Mouse (Mus musculus): ENCODE results near the gene Cd300ld4. TPM values are rescaled to one million over a fixed set of nuclear protein-coding genes. Genes with fewer than 3 reads are reported as not detected.

Gene Cd300ld4
- not detected for total RNA-seq (2023)

DNA sequence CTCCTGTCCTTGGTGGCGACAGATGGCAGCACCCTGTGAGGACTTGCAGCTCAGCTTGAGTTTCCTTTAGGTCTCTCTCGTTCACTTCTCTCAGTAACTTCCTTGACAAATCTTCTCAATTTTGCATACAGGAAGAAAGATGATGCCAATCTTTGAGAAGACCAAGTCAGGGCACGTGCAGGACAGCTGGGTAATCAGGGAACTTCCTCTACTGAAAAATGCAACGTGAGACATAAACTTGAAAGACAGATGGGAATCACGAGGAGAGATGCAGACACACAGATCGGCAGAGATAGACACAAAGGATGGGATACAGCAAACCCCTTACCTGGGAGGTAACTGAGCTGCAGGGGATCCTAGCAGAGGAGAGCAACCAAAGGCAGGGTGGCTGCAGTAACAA, at the start of gene Cd300ld4:
Cd300ld4 (minus strand) TSS at position 101 of the 400 bp plus-strand sequence.

DNA sequence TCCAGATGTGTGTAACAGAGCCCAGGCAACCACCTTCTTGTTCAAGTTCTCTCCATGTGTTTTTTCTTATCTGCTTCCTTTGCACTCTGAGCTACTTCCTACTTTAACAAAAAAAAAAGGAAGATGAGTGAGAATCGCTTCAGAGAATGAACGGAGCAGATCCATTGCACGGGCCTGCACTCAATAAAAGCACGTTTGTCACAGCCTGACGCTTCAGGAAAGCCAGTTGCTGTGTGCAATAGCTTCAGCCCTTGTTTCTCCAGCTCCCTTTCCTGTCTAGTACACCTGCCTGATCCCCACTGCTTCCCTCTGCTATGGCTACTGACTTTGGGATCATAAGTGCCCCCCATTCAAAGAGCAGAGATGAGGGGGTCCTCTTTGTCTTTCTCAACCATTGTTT, 35.3 kb upstream of the Cd300ld4 start, which contains the start of gene Cd300e:
Cd300e (minus strand) TSS at position 101 of the 400 bp plus-strand sequence.

DNA sequence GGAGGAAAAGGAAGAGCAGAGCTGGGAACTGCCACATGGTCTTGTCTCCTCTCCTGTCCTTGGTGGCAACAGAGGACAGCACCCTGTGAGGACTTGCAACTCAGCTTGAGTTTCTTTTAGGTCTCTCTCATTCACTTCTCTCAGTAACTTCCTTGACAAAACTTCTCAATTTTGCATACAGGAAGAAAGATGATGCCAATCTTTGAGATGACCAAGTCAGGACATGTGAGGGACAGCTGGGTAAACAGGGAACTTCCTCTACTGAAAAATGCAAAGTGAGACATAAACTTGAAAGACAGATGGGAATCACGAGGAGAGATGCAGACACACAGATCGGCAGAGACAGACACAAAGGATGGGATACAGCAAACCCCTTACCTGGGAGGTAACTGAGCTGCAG, 21.4 kb upstream of the Cd300ld4 start, which contains the start of gene Cd300ld3:
Cd300ld3 (minus strand) TSS at position 151 of the 400 bp plus-strand sequence.

DNA sequence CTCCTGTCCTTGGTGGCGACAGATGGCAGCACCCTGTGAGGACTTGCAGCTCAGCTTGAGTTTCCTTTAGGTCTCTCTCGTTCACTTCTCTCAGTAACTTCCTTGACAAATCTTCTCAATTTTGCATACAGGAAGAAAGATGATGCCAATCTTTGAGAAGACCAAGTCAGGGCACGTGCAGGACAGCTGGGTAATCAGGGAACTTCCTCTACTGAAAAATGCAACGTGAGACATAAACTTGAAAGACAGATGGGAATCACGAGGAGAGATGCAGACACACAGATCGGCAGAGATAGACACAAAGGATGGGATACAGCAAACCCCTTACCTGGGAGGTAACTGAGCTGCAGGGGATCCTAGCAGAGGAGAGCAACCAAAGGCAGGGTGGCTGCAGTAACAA, 10.9 kb upstream of the Cd300ld4 start, which contains the start of gene Cd300ld5:
Cd300ld5 (minus strand) TSS at position 101 of the 400 bp plus-strand sequence.

DNA sequence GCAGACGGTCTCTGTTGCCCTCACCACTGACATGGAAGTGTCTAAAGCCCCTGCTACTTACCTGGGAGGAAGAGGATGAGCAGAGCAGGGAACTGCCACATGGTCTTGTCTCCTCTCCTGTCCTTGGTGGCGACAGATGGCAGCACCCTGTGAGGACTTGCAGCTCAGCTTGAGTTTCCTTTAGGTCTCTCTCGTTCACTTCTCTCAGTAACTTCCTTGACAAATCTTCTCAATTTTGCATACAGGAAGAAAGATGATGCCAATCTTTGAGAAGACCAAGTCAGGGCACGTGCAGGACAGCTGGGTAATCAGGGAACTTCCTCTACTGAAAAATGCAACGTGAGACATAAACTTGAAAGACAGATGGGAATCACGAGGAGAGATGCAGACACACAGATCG, 10.7 kb downstream of the Cd300ld4 start, which contains the start of gene Cd300ld2:
Cd300ld2 (minus strand) TSS at position 101 of the 400 bp plus-strand sequence.

DNA sequence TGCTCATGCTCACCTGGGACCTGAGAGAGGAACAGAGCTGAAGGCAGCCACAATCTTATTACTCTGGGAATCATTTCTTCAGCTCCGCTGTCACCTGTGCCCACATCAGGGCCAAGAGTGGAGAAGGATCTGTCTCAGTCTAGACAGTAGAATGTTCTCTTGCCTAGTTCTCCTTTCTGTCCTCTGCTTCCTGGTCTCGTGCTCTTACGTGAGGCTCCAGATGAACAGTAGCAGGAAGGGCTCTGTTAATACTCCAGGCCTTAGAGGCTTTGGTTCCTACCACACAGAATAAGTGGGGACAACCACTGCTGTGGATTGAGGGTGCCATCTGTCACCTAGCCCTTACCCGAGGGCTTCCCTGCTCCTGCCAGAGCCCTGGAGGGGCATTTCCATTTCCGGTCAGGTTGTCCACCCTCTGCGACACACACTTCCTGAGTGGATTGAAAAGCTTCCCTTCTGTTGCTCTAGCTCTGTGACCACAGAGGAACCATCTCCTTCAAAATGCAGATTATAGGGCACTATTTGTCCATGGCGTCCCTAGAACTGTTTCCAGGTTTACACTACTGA, 25.3 kb downstream of the Cd300ld4 start, which contains the start of gene Cd300c2:
Cd300c2 (minus strand) TSS at position 407 of the 567 bp plus-strand sequence.

DNA sequence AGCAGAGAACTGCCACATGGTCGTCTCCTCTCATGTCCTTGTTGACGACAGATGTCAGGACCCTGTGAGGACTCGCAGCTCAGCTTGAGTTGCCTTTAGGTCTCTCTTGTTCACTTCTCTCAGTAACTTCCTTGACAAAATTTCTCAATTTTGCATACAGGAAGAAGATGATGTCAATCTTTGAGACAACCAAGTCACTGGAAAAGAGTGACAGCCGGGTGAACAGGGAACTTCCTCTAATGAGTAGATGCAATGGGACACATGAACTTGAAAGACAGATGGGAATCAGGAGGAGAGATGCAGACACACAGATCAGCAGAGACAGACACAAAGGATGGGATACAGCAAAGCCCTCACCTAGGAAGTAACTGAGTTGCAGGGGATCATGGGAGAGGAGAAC, 37.0 kb downstream of the Cd300ld4 start, which contains the start of gene Cd300ld:
Cd300ld (minus strand) TSS at position 130 of the 400 bp plus-strand sequence.

Other genes starting within 250 kb of the Cd300ld4 start
- gene Btbd17, start 231.1 kb downstream of the Cd300ld4 start, total RNA-seq (2023): not detected
- gene Gpr142, start 228.1 kb downstream of the Cd300ld4 start, total RNA-seq (2023): not detected
- gene Gprc5c, start 175.9 kb downstream of the Cd300ld4 start, total RNA-seq (2023): 1 to 10 TPM; 1.6 to 2.2 TPM
- 10 to 100 TPM; 57.0 to 71.4 TPM for gene Cd300a, start 137.0 kb downstream of the Cd300ld4 start, total RNA-seq (2023)
- 100 to 1,000 TPM; 129 to 147 TPM for gene Cd300lb, start 92.6 kb downstream of the Cd300ld4 start, total RNA-seq (2023)
- gene Cd300c, start 57.9 kb downstream of the Cd300ld4 start, total RNA-seq (2023): 1 to 10 TPM; 1.0 to 1.2 TPM
- gene Cd300ld, start 37.1 kb downstream of the Cd300ld4 start, total RNA-seq (2023): 10 to 100 TPM; 86.6 to 92.0 TPM
- 10 to 100 TPM; 58.3 to 72.4 TPM for gene Cd300c2, start 25.1 kb downstream of the Cd300ld4 start, total RNA-seq (2023)
- not detected for gene Cd300ld2, start 10.8 kb downstream of the Cd300ld4 start, total RNA-seq (2023)
- 10 to 100 TPM in 1 of 2 experiments, 1 to 10 TPM in 1; 6.9 to 14.7 TPM for gene Cd300ld5, start 10.8 kb upstream of the Cd300ld4 start, total RNA-seq (2023)
- 10 to 100 TPM in 1 of 2 experiments, 1 to 10 TPM in 1; 6.3 to 15.5 TPM for gene Cd300ld3, start 21.4 kb upstream of the Cd300ld4 start, total RNA-seq (2023)
- 1 to 10 TPM in 1 of 2 experiments, under 1 TPM in 1; 0.56 to 1.1 TPM for gene Cd300e, start 35.2 kb upstream of the Cd300ld4 start, total RNA-seq (2023)
- 10 to 100 TPM; 11.1 to 13.9 TPM for gene Rab37, start 64.4 kb upstream of the Cd300ld4 start, total RNA-seq (2023)
- 100 to 1,000 TPM; 171 to 198 TPM for gene Cd300lf, start 107.0 kb upstream of the Cd300ld4 start, total RNA-seq (2023)
- 100 to 1,000 TPM; 153 to 167 TPM for gene Slc9a3r1, start 136.3 kb upstream of the Cd300ld4 start, total RNA-seq (2023)
- gene Tmem104, start 160.5 kb upstream of the Cd300ld4 start, total RNA-seq (2023): 10 to 100 TPM; 36.2 to 46.6 TPM
- gene Nat9, start 160.8 kb upstream of the Cd300ld4 start, total RNA-seq (2023): 10 to 100 TPM; 16.2 to 21.2 TPM
- gene Grin2c, start 240.2 kb upstream of the Cd300ld4 start, total RNA-seq (2023): not detected